Mouse (Mus musculus): ENCODE results near the gene Tst. TPM values are rescaled to one million over a fixed set of nuclear protein-coding genes. Genes with fewer than 3 reads are reported as not detected.

The Tst gene
- polyA plus RNA-seq, 1 experiment from 2014 or later: 18.9 TPM

DNA sequence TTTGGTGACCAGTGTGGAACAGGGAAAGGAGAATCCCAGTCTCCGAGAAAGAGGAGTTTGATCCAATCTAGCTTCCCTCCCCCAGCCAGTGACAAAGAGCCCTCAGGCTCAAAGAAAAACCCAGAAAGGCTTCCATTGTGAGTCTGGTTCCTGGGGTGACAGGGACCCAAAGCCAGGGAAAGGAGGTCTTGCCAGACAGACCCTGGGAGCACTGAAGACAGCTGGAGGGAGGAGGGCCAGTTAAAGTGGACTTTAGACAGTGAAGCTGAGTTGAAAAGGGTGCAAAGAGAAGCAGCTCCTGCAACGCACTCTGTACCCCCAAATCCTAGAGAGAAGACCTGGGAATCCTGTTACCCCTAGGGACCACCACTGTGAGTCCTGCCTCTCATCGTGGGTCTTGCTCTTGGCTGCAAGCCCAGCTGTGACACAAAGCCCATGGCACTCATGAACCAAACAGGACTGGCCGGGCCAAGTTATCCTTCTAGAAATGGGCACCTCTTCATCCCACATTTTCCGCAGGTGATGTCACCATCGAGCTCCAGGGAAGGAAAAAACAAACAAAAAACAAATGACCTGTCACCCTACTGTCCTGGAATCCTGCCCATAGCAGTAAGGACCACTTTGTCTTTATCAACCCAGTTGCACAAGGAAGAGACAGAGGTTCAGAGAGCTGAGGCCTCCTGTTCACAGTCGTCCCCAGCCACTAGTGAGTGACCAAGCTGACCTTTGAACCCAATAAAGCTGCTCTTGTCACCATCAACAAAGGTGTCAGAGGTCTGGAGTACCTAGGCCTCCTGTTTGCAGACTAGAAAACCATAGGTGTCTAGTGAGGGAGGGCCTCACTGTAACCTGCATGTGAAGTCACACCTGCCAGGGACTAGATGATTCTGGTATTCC, 21.2 kb downstream of the Tst start:
- ATAC-seq (ENCODE audit: insufficient number of reproducible peaks, insufficient read depth, low FRiP score, low read depth): no peak

DNA sequence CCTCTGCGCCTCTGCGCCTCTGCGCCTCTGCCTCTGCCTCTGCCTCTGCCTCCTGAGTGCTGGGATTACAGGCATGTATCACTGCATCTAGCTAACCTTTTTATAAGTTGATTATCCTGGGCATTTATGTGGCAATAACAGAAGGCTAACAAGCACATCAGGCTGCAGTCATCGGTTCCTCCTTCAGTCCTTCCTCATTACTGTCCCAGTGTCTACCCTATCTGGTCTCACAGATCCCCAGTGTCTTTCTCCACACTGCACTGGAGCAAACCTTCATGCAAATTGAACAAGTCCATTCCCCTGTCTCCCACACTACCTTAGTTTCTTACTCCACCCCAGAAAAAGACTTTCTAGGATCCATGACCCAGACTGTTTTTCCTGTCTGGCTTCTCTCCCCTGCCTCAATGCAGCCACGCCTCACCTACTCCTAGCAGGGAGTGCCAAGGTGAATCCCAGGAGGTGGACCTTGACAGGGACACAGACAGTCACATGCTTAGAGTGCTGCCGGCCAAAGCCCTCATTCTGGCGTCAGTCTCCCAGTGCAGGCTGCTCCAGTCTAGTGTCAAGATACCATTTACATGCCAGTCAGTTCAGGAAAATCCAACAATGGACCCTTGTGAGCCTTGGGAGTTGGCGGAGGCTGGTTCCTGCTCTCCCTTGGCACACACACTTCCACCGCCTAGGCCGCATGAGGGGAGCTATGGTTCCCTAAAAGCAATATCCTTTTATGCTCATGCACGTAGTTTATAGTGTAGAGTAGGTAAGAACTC, 22.1 kb downstream of the Tst start:
- H3K9ac ChIP-seq (ENCODE audit: low read length): no peak overlapping the region
- no peak overlapping the region for H3K4me3 ChIP-seq (ENCODE audit: control insufficient read depth in 1 of 2, insufficient read depth in 1 of 2, low read depth in 1 of 2, low read length in 2 of 2)
- H3K4me1 ChIP-seq (ENCODE audit: control insufficient read depth in 2 of 2, insufficient read depth in 2 of 2, low read length in 2 of 2): peaks cover 6 to 11% of the 10 kb centered on the region in 2 experiments; a peak in 2 of 4 replicates
- no peaks in the 10 kb centered on the region for H3K27me3 ChIP-seq (ENCODE audit: control insufficient read depth, insufficient read depth, low read length)
- H3K27ac ChIP-seq (replicated peaks in 1 of 2; ENCODE audit: control insufficient read depth in 1 of 2, insufficient read depth in 1 of 2, low read depth in 2 of 2, low read length in 2 of 2): peak overlapping the region; percentile 39 to 53; a peak in 3 of 4 replicates
- H3K9me3 ChIP-seq (ENCODE audit: control insufficient read depth, low read length): no peaks in the 10 kb centered on the region
- WGBS: 76% methylated on average over 11 of the region's 11 CpGs
- ATAC-seq (ENCODE audit: insufficient number of reproducible peaks, insufficient read depth, low FRiP score, low read depth): no peak
- no peaks in the 10 kb centered on the region for H3K36me3 ChIP-seq (ENCODE audit: control insufficient read depth, insufficient read depth, low read length)
- no peak overlapping the region for H3K4me2 ChIP-seq (ENCODE audit: low read length)

More for the DNA sequence above, 21.2 kb downstream of the Tst start:
- no peaks in the 10 kb centered on the region for H3K27me3 ChIP-seq (ENCODE audit: control insufficient read depth, insufficient read depth, low read length)
- no peak overlapping the region for H3K9ac ChIP-seq (ENCODE audit: low read length)
- peaks cover 6 to 11% of the 10 kb centered on the region in 2 experiments; a peak in 2 of 4 replicates for H3K4me1 ChIP-seq (ENCODE audit: control insufficient read depth in 2 of 2, insufficient read depth in 2 of 2, low read length in 2 of 2)
- H3K36me3 ChIP-seq (ENCODE audit: control insufficient read depth, insufficient read depth, low read length): no peaks in the 10 kb centered on the region
- H3K27ac ChIP-seq (replicated peaks in 1 of 2; ENCODE audit: control insufficient read depth in 1 of 2, insufficient read depth in 1 of 2, low read depth in 2 of 2, low read length in 2 of 2): peak overlapping the region; percentile 39 to 53; a peak in 3 of 4 replicates
- no peak overlapping the region for H3K4me2 ChIP-seq (ENCODE audit: low read length)
- no peak overlapping the region for H3K4me3 ChIP-seq (ENCODE audit: control insufficient read depth in 1 of 2, insufficient read depth in 1 of 2, low read depth in 1 of 2, low read length in 2 of 2)
- WGBS: 51% methylated on average over 7 of the region's 7 CpGs
- no peaks in the 10 kb centered on the region for H3K9me3 ChIP-seq (ENCODE audit: control insufficient read depth, low read length)

DNA sequence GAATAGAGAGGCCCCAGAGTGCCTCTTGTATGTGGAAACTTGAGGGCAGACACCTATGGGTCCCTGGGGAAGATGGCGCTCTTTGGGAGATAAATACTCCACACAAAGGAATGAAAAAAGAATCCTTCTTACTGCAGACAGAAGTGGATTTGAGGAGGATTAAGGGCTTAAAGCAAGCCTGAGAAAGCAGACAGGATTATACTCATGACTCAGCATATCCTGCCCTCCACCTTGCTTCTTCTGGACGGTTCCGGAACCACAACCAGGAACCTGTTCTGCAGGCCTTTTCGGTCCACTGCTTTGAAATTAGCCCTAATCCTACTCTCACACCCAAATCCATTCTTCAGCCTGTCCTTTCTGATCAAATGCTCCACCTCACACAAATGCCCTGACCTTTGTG, 23.6 kb downstream of the Tst start:
- no peak for ATAC-seq (ENCODE audit: insufficient number of reproducible peaks, insufficient read depth, low FRiP score, low read depth)
- 93% methylated on average over 4 of the region's 4 CpGs for WGBS
- Histone ChIP-seq H3K9me3 (ENCODE audit: control insufficient read depth, low read length) (no peaks in the 10 kb centered on the region), H3K27ac (replicated peaks in 1 of 2; ENCODE audit: control insufficient read depth in 1 of 2, insufficient read depth in 1 of 2, low read depth in 2 of 2, low read length in 2 of 2) (no peak overlapping the region), H3K27me3 (ENCODE audit: control insufficient read depth, insufficient read depth, low read length) (no peaks in the 10 kb centered on the region), H3K4me2 (ENCODE audit: low read length) (no peak overlapping the region), H3K4me3 (ENCODE audit: control insufficient read depth in 1 of 2, insufficient read depth in 1 of 2, low read depth in 1 of 2, low read length in 2 of 2) (no peak overlapping the region), H3K4me1 (ENCODE audit: control insufficient read depth in 2 of 2, insufficient read depth in 2 of 2, low read length in 2 of 2) (peaks cover 6 to 11% of the 10 kb centered on the region in 2 experiments; a peak in 2 of 4 replicates), H3K9ac (ENCODE audit: low read length) (no peak overlapping the region), H3K36me3 (ENCODE audit: control insufficient read depth, insufficient read depth, low read length) (no peaks in the 10 kb centered on the region)

DNA sequence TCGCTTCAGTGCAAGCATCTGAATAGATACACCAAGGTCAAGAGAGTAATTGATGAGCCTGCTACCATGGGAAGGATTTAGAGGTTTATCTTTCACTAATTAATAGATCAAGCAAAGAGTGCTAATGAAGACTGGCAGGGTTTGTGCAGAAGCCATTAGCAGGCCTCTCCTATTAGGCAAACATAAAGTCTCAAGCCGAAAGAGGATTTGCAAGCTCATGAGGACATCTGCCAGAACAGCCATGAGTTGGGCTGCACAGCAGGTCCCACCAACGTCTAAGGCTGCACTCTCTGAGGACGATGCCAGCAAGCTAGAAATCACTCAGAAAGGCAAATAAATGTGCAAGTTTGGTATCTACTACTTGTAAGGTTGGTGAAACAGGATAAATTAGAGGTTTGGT, 25.0 kb downstream of the Tst start:
- Histone ChIP-seq H3K27ac (replicated peaks in 1 of 2; ENCODE audit: control insufficient read depth in 1 of 2, insufficient read depth in 1 of 2, low read depth in 2 of 2, low read length in 2 of 2) (no peak overlapping the region), H3K36me3 (ENCODE audit: control insufficient read depth, insufficient read depth, low read length) (no peaks in the 10 kb centered on the region), H3K4me2 (ENCODE audit: low read length) (no peak overlapping the region), H3K9me3 (ENCODE audit: control insufficient read depth, low read length) (no peaks in the 10 kb centered on the region), H3K27me3 (ENCODE audit: control insufficient read depth, insufficient read depth, low read length) (no peaks in the 10 kb centered on the region), H3K9ac (ENCODE audit: low read length) (no peak overlapping the region), H3K4me3 (ENCODE audit: control insufficient read depth in 1 of 2, insufficient read depth in 1 of 2, low read depth in 1 of 2, low read length in 2 of 2) (no peak overlapping the region), H3K4me1 (ENCODE audit: control insufficient read depth in 2 of 2, insufficient read depth in 2 of 2, low read length in 2 of 2) (peaks cover 6 to 11% of the 10 kb centered on the region in 2 experiments; a peak in 2 of 4 replicates)
- ATAC-seq (ENCODE audit: insufficient number of reproducible peaks, insufficient read depth, low FRiP score, low read depth): no peak
- 68% methylated on average over 4 of the region's 4 CpGs for WGBS

DNA sequence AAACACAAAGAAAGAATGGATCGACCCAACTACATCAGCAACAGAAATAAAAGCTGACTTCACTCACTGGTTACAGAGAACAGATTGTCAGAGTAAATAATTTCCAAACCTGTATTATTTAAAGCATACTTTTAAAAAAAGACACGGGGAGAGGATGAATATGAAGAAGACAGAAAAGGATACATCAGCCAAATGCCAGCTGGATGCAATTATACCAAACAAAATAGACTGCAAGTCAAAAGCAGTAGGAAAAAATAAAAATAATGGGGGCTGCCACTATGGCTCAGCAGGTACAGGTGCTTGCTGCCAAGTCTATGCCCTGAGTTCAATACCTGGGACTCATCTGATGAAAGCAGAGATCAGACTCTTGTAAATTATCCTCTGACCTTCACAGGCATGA, 25.5 kb downstream of the Tst start:
- no peak overlapping the region for H3K4me3 ChIP-seq (ENCODE audit: control insufficient read depth in 1 of 2, insufficient read depth in 1 of 2, low read depth in 1 of 2, low read length in 2 of 2)
- H3K36me3 ChIP-seq (ENCODE audit: control insufficient read depth, insufficient read depth, low read length): no peaks in the 10 kb centered on the region
- H3K27ac ChIP-seq (replicated peaks in 1 of 2; ENCODE audit: control insufficient read depth in 1 of 2, insufficient read depth in 1 of 2, low read depth in 2 of 2, low read length in 2 of 2): no peak overlapping the region
- no peaks in the 10 kb centered on the region for H3K9me3 ChIP-seq (ENCODE audit: control insufficient read depth, low read length)
- H3K27me3 ChIP-seq (ENCODE audit: control insufficient read depth, insufficient read depth, low read length): no peaks in the 10 kb centered on the region
- ATAC-seq (ENCODE audit: insufficient number of reproducible peaks, insufficient read depth, low FRiP score, low read depth): no peak
- no peak overlapping the region for H3K9ac ChIP-seq (ENCODE audit: low read length)
- 69% methylated on average over 2 of the region's 2 CpGs for WGBS
- H3K4me2 ChIP-seq (ENCODE audit: low read length): no peak overlapping the region
- peaks cover 6 to 11% of the 10 kb centered on the region in 2 experiments; a peak in 2 of 4 replicates for H3K4me1 ChIP-seq (ENCODE audit: control insufficient read depth in 2 of 2, insufficient read depth in 2 of 2, low read length in 2 of 2)

DNA sequence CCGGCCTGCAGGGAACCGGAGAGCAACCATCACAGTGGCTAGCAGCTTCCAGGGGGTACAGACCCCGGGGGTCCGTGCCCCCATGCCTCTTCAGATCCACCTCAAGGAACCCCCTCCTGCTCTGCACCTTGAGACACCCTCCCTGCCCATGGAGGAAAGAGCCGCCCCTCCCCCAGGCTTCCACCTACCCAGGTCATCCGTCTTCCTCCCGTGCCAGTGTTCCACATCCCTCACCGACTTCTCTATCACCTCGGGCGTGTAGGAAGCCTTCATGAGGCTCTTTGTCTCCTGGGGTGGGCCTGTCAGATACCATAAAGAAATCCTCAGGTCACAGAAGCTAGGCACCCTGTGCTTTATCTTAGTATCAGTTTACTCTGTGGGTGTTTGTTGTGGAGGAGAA, 27.2 kb downstream of the Tst start:
- Histone ChIP-seq H3K27ac (replicated peaks in 1 of 2; ENCODE audit: control insufficient read depth in 1 of 2, insufficient read depth in 1 of 2, low read depth in 2 of 2, low read length in 2 of 2) (no peak overlapping the region), H3K4me3 (ENCODE audit: control insufficient read depth in 1 of 2, insufficient read depth in 1 of 2, low read depth in 1 of 2, low read length in 2 of 2) (no peak overlapping the region), H3K9ac (ENCODE audit: low read length) (no peak overlapping the region), H3K9me3 (ENCODE audit: control insufficient read depth, low read length) (no peaks in the 10 kb centered on the region), H3K4me2 (ENCODE audit: low read length) (no peak overlapping the region), H3K27me3 (ENCODE audit: control insufficient read depth, insufficient read depth, low read length) (no peaks in the 10 kb centered on the region), H3K4me1 (ENCODE audit: control insufficient read depth in 2 of 2, insufficient read depth in 2 of 2, low read length in 2 of 2) (no peaks in the 10 kb centered on the region), H3K36me3 (ENCODE audit: control insufficient read depth, insufficient read depth, low read length) (no peaks in the 10 kb centered on the region)
- 68% methylated on average over 10 of the region's 10 CpGs for WGBS
- no peak for ATAC-seq (ENCODE audit: insufficient number of reproducible peaks, insufficient read depth, low FRiP score, low read depth)

DNA sequence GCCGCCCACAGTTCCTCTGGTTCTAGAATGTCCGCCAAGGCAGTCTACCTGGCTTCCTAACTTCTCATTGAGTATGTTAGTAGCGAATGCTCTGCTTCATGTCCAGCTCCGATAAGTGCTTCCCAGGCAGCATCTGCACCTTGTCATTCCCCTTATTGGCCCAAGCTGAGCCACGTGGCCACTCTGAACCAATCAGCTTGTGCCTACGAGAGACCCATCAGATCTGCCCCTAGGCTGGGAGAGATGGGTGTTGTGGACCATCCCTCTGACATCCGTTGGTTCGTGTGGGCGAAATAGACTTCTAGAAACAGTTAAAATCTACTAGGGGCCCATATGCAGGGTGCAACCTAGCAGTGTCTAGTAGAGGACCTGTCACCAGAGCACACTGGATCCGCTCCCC, 27.8 kb downstream of the Tst start:
- Histone ChIP-seq H3K9me3 (ENCODE audit: control insufficient read depth, low read length) (no peaks in the 10 kb centered on the region), H3K27me3 (ENCODE audit: control insufficient read depth, insufficient read depth, low read length) (no peaks in the 10 kb centered on the region), H3K4me3 (ENCODE audit: control insufficient read depth in 1 of 2, insufficient read depth in 1 of 2, low read depth in 1 of 2, low read length in 2 of 2) (no peak overlapping the region), H3K36me3 (ENCODE audit: control insufficient read depth, insufficient read depth, low read length) (no peaks in the 10 kb centered on the region), H3K4me1 (ENCODE audit: control insufficient read depth in 2 of 2, insufficient read depth in 2 of 2, low read length in 2 of 2) (no peaks in the 10 kb centered on the region), H3K4me2 (ENCODE audit: low read length) (no peak overlapping the region), H3K27ac (replicated peaks in 1 of 2; ENCODE audit: control insufficient read depth in 1 of 2, insufficient read depth in 1 of 2, low read depth in 2 of 2, low read length in 2 of 2) (no peak overlapping the region), H3K9ac (ENCODE audit: low read length) (no peak overlapping the region)
- no peak for ATAC-seq (ENCODE audit: insufficient number of reproducible peaks, insufficient read depth, low FRiP score, low read depth)
- WGBS: 83% methylated on average over 10 of the region's 10 CpGs

All from heart, embryonic 14.5 days (tissue).